12 mouse cellular contexts compared by ENCODE assay signal in the genomic region with DNA sequence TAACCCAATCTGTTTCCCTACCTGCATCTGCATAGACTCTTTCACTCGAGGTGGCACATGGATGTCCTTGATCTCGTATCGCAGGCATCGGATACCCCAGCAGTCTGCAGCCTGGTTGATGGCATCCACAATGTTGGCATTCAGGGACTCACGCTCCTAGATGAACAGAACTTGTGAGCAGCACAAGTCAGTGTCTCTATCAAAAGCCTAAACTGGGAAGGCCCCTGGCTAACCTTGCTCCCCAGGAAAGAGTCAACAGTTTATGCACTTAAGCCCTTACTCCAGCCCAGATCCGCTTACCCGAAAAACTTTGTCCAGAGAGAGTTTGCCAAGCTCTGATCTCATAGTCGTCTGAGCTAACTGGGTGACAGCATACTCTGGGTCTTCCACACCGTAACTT. TPM values are rescaled to one million over a fixed set of nuclear protein-coding genes. Genes with fewer than 3 reads are reported as not detected.
DNase-seq lines count a peak whose midpoint lies in the region; ATAC-seq and TF ChIP-seq lines count a peak whose summit lies in the region.
"Had no signal": no experiment of that assay in that cellular context is flagged by ENCODE, and none has a peak within 500 bp of the region (broad histone marks: within the 10 kb centered on the region; RNA-seq: fewer than 3 reads in every experiment).

No protein-coding gene starts in this region.

- H3K4me2 ChIP-seq in intestine, embryonic 15.5 days (replicated peaks): 0 out of 2 replicates have a peak overlapping the region, but pooled peaks have one; percentile 84
- no peak overlapping the region; the same call in 1 of the 2 replicates for H3K4me2 ChIP-seq in intestine, embryonic 16.5 days (ENCODE audit: low read depth, low read length)
- H3K4me2 ChIP-seq in stomach, embryonic 14.5 days (replicated peaks; ENCODE audit: low read depth, low read length): peak overlapping the region; percentile 94; the same call in 1 of the 2 replicates
- no peak overlapping the region for H3K4me2 ChIP-seq in stomach, postnatal 0 days (replicated peaks; ENCODE audit: low read depth)
- peak overlapping the region; percentile 77 for H3K4me2 ChIP-seq in limb, embryonic 13.5 days (replicated peaks)

- no peak overlapping the region for H3K27ac ChIP-seq in intestine, embryonic 15.5 days
- no peak overlapping the region for H3K27ac ChIP-seq in intestine, embryonic 16.5 days (ENCODE audit: low read length)
- no peak overlapping the region for H3K27ac ChIP-seq in stomach, embryonic 14.5 days (ENCODE audit: low read length)
- no peak overlapping the region for H3K27ac ChIP-seq in stomach, postnatal 0 days (replicated peaks)
- no peak overlapping the region for H3K27ac ChIP-seq in limb, embryonic 13.5 days

- WGBS in intestine, embryonic 15.5 days: 93% methylated on average over 9 of the region's 9 CpGs
- WGBS in intestine, embryonic 16.5 days: 92% methylated on average over 9 of the region's 9 CpGs
- WGBS in stomach, embryonic 14.5 days: 91% methylated on average over 9 of the region's 9 CpGs
- WGBS in stomach, postnatal 0 days: 89% methylated on average over 9 of the region's 9 CpGs
- WGBS in limb, embryonic 13.5 days: 94% methylated on average over 9 of the region's 9 CpGs

- intact Hi-C loops in left cerebral cortex, postnatal 10 days (cut with DNase I): no loop called here

- ATAC-seq in intestine, embryonic 15.5 days: no peak
- no peak for ATAC-seq in intestine, embryonic 16.5 days
- no peak for ATAC-seq in stomach, embryonic 14.5 days (ENCODE audit: insufficient number of reproducible peaks, insufficient read depth, low FRiP score, low read depth)
- ATAC-seq in stomach, postnatal 0 days (ENCODE audit: low FRiP score, low TSS enrichment): no peak
- no peak for ATAC-seq in limb, embryonic 13.5 days (ENCODE audit: low FRiP score, low read depth)
- ATAC-seq: activated CD4-positive, CD25-positive, alpha-beta regulatory T cell, adult 4 months had no signal

- H3K27me3 ChIP-seq in intestine, embryonic 15.5 days (replicated peaks): no peaks in the 10 kb centered on the region
- H3K27me3 ChIP-seq in intestine, embryonic 16.5 days (replicated peaks; ENCODE audit: control insufficient read depth, insufficient read depth, low read length): no peaks in the 10 kb centered on the region
- no peaks in the 10 kb centered on the region for H3K27me3 ChIP-seq in stomach, embryonic 14.5 days (ENCODE audit: control insufficient read depth, insufficient read depth, low read length)
- no peaks in the 10 kb centered on the region for H3K27me3 ChIP-seq in stomach, postnatal 0 days (ENCODE audit: control insufficient read depth, insufficient read depth, low read length)
- H3K27me3 ChIP-seq in limb, embryonic 13.5 days: no peaks in the 10 kb centered on the region

- 0 out of 2 replicates have a peak overlapping the region, but pooled peaks have one; percentile 77 for H3K4me3 ChIP-seq in intestine, embryonic 15.5 days (replicated peaks)
- no peak overlapping the region for H3K4me3 ChIP-seq in intestine, embryonic 16.5 days (ENCODE audit: low read length)
- no peak overlapping the region for H3K4me3 ChIP-seq in stomach, embryonic 14.5 days (ENCODE audit: low read depth, low read length)
- no peak overlapping the region for H3K4me3 ChIP-seq in stomach, postnatal 0 days (ENCODE audit: low read depth, low read length)
- peak overlapping the region; percentile 85; the same call in 1 of the 2 replicates for H3K4me3 ChIP-seq in limb, embryonic 13.5 days

- H3K9me3 ChIP-seq in intestine, embryonic 15.5 days: no peaks in the 10 kb centered on the region
- H3K9me3 ChIP-seq in intestine, embryonic 16.5 days (ENCODE audit: control insufficient read depth, low read length): no peaks in the 10 kb centered on the region
- H3K9me3 ChIP-seq in stomach, embryonic 14.5 days (ENCODE audit: control insufficient read depth, low read depth, low read length): no peaks in the 10 kb centered on the region
- H3K9me3 ChIP-seq in stomach, postnatal 0 days (ENCODE audit: control insufficient read depth, low read length): no peaks in the 10 kb centered on the region
- no peaks in the 10 kb centered on the region for H3K9me3 ChIP-seq in limb, embryonic 13.5 days

- DNase-seq in stomach, postnatal 0 days (ENCODE audit: low spot score): no peak
- DNase-seq in left cerebral cortex, postnatal 10 days (ENCODE audit: extremely low spot score in 1 of 2, low spot score in 2 of 2): no peak
- no peak for DNase-seq in right cerebral cortex, postnatal 25 days
- DNase-seq: kidney, adult 18-20 months; lung, postnatal 14 days; right cerebral cortex, postnatal 4 days; thymus, adult 2 months had no signal

- no peak for TF ChIP-seq CTCF in stomach, postnatal 0 days (IDR thresholded peaks at IDR 0.05; ENCODE audit: low read depth)

- TF ChIP-seq EP300 in stomach, postnatal 0 days (optimal IDR thresholded peaks at IDR 0.05): no peak

- peaks cover 10% of the 10 kb centered on the region for H3K4me1 ChIP-seq in intestine, embryonic 15.5 days (replicated peaks)
- peaks cover 15% of the 10 kb centered on the region for H3K4me1 ChIP-seq in intestine, embryonic 16.5 days (ENCODE audit: control insufficient read depth, insufficient read depth, low read length)
- H3K4me1 ChIP-seq in stomach, embryonic 14.5 days (ENCODE audit: control insufficient read depth, insufficient read depth, low read length): peaks cover 12% of the 10 kb centered on the region; the same call in 1 of the 2 replicates
- peaks cover 4% of the 10 kb centered on the region; the same call in 1 of the 2 replicates for H3K4me1 ChIP-seq in stomach, postnatal 0 days (replicated peaks; ENCODE audit: control insufficient read depth, insufficient read depth)
- peaks cover 18% of the 10 kb centered on the region for H3K4me1 ChIP-seq in limb, embryonic 13.5 days

- H3K36me3 ChIP-seq in intestine, embryonic 15.5 days: peaks cover 21% of the 10 kb centered on the region
- peaks cover 7% of the 10 kb centered on the region; the same call in 1 of the 2 replicates for H3K36me3 ChIP-seq in intestine, embryonic 16.5 days (ENCODE audit: control insufficient read depth, insufficient read depth, low read length)
- peaks cover 47% of the 10 kb centered on the region for H3K36me3 ChIP-seq in stomach, embryonic 14.5 days (ENCODE audit: control insufficient read depth, insufficient read depth, low read length)
- peaks cover 12% of the 10 kb centered on the region; the same call in 1 of the 2 replicates for H3K36me3 ChIP-seq in stomach, postnatal 0 days (ENCODE audit: control insufficient read depth, insufficient read depth, low read length)
- peaks cover 64% of the 10 kb centered on the region for H3K36me3 ChIP-seq in limb, embryonic 13.5 days

- no peak overlapping the region for H3K9ac ChIP-seq in intestine, embryonic 15.5 days
- H3K9ac ChIP-seq in intestine, embryonic 16.5 days (ENCODE audit: low read depth, low read length): no peak overlapping the region
- H3K9ac ChIP-seq in stomach, embryonic 14.5 days (replicated peaks; ENCODE audit: low read depth, low read length): no peak overlapping the region
- no peak overlapping the region for H3K9ac ChIP-seq in stomach, postnatal 0 days (ENCODE audit: low read length)
- H3K9ac ChIP-seq in limb, embryonic 13.5 days: peak overlapping the region; percentile 94; the same call in 1 of the 2 replicates

RNA-seq across cellular contexts. Expression of gene Stoml2, which starts 1.8 kb away (rescaled TPM):
- 318 and 334 TPM in 2 replicates for polyA plus RNA-seq in intestine, embryonic 15.5 days (2015; fragmentation: Nextera tagmentation; extraction: Ambion mirVana)
- 306 and 324 TPM in 2 replicates for polyA plus RNA-seq in intestine, embryonic 16.5 days (2015; fragmentation: Nextera tagmentation; extraction: Ambion mirVana)
- 300 and 302 TPM in 2 replicates for polyA plus RNA-seq in stomach, embryonic 14.5 days (2014; fragmentation: Nextera tagmentation; extraction: Ambion mirVana)
- 151 and 157 TPM in 2 replicates for polyA plus RNA-seq in stomach, postnatal 0 days (2015; fragmentation: Nextera tagmentation; extraction: Ambion mirVana)
- 343 and 345 TPM in 2 replicates for polyA plus RNA-seq in limb, embryonic 13.5 days (2015; fragmentation: Nextera tagmentation; extraction: Ambion mirVana)
- 100 to 1,000 TPM; 102 to 114 TPM for total RNA-seq in left cerebral cortex, postnatal 10 days (2021)

RNA-seq across cellular contexts. Expression of gene Pigo, which starts 4.1 kb away (rescaled TPM):
- polyA plus RNA-seq in intestine, embryonic 15.5 days (2015; fragmentation: Nextera tagmentation; extraction: Ambion mirVana): 22.9 and 28.2 TPM in 2 replicates
- 29.6 and 30.3 TPM in 2 replicates for polyA plus RNA-seq in intestine, embryonic 16.5 days (2015; fragmentation: Nextera tagmentation; extraction: Ambion mirVana)
- polyA plus RNA-seq in stomach, embryonic 14.5 days (2014; fragmentation: Nextera tagmentation; extraction: Ambion mirVana): 21.3 and 23.3 TPM in 2 replicates
- 10.3 and 11.0 TPM in 2 replicates for polyA plus RNA-seq in stomach, postnatal 0 days (2015; fragmentation: Nextera tagmentation; extraction: Ambion mirVana)
- 25.7 and 26.0 TPM in 2 replicates for polyA plus RNA-seq in limb, embryonic 13.5 days (2015; fragmentation: Nextera tagmentation; extraction: Ambion mirVana)
- 10 to 100 TPM; 24.3 to 32.6 TPM for total RNA-seq in left cerebral cortex, postnatal 10 days (2021)

RNA-seq across cellular contexts. Expression of gene Fam214b, which starts 16.3 kb away (rescaled TPM):
- 7.8 and 7.9 TPM in 2 replicates for polyA plus RNA-seq in intestine, embryonic 15.5 days (2015; fragmentation: Nextera tagmentation; extraction: Ambion mirVana)
- polyA plus RNA-seq in intestine, embryonic 16.5 days (2015; fragmentation: Nextera tagmentation; extraction: Ambion mirVana): 6.7 and 8.6 TPM in 2 replicates
- 10.0 and 10.6 TPM in 2 replicates for polyA plus RNA-seq in stomach, embryonic 14.5 days (2014; fragmentation: Nextera tagmentation; extraction: Ambion mirVana)
- 9.0 and 10.0 TPM in 2 replicates for polyA plus RNA-seq in stomach, postnatal 0 days (2015; fragmentation: Nextera tagmentation; extraction: Ambion mirVana)
- polyA plus RNA-seq in limb, embryonic 13.5 days (2015; fragmentation: Nextera tagmentation; extraction: Ambion mirVana): 13.7 and 14.7 TPM in 2 replicates
- total RNA-seq in left cerebral cortex, postnatal 10 days (2021): 10 to 100 TPM; 38.1 to 39.5 TPM

RNA-seq across cellular contexts. Expression of gene Fancg, which starts 19.4 kb away (rescaled TPM):
- polyA plus RNA-seq in intestine, embryonic 15.5 days (2015; fragmentation: Nextera tagmentation; extraction: Ambion mirVana): 15.0 and 15.2 TPM in 2 replicates
- polyA plus RNA-seq in intestine, embryonic 16.5 days (2015; fragmentation: Nextera tagmentation; extraction: Ambion mirVana): 16.1 and 16.2 TPM in 2 replicates
- polyA plus RNA-seq in stomach, embryonic 14.5 days (2014; fragmentation: Nextera tagmentation; extraction: Ambion mirVana): 15.6 and 16.6 TPM in 2 replicates
- polyA plus RNA-seq in stomach, postnatal 0 days (2015; fragmentation: Nextera tagmentation; extraction: Ambion mirVana): 7.0 and 7.7 TPM in 2 replicates
- polyA plus RNA-seq in limb, embryonic 13.5 days (2015; fragmentation: Nextera tagmentation; extraction: Ambion mirVana): 19.5 and 20.7 TPM in 2 replicates
- total RNA-seq in left cerebral cortex, postnatal 10 days (2021): 10 to 100 TPM in 1 of 2 experiments, 1 to 10 TPM in 1; 8.4 to 10.8 TPM

RNA-seq across cellular contexts. Expression of gene Unc13b, which starts 29.0 kb away (rescaled TPM):
- polyA plus RNA-seq in intestine, embryonic 15.5 days (2015; fragmentation: Nextera tagmentation; extraction: Ambion mirVana): 6.0 and 6.1 TPM in 2 replicates
- 3.9 TPM in 2 replicates for polyA plus RNA-seq in intestine, embryonic 16.5 days (2015; fragmentation: Nextera tagmentation; extraction: Ambion mirVana)
- polyA plus RNA-seq in stomach, embryonic 14.5 days (2014; fragmentation: Nextera tagmentation; extraction: Ambion mirVana): 14.7 and 16.0 TPM in 2 replicates
- 3.2 and 4.5 TPM in 2 replicates for polyA plus RNA-seq in stomach, postnatal 0 days (2015; fragmentation: Nextera tagmentation; extraction: Ambion mirVana)
- polyA plus RNA-seq in limb, embryonic 13.5 days (2015; fragmentation: Nextera tagmentation; extraction: Ambion mirVana): 2.5 and 2.7 TPM in 2 replicates
- total RNA-seq in left cerebral cortex, postnatal 10 days (2021): 10 to 100 TPM; 61.0 to 65.4 TPM

Comparison
In these comparisons a context has a peak if more than half of its experiments do, and no peak if none do; other contexts are left out.
1. H3K4me2 ChIP-seq: peak in intestine, embryonic 15.5 days (single experiment), stomach, embryonic 14.5 days (single experiment) and limb, embryonic 13.5 days (single experiment); none in intestine, embryonic 16.5 days (single experiment) and stomach, postnatal 0 days (single experiment).
2. H3K4me3 ChIP-seq: peak in intestine, embryonic 15.5 days (single experiment) and limb, embryonic 13.5 days (single experiment); none in intestine, embryonic 16.5 days (single experiment), stomach, embryonic 14.5 days (single experiment) and stomach, postnatal 0 days (single experiment).